ENCODE assay signal across 17 mouse cellular contexts in genomic region chrX:12511119-12511518, GRCm38 (mm10).
DNase-seq lines count a peak whose midpoint lies in the region; TF ChIP-seq lines count a peak whose summit lies in the region.
"Had no signal": no experiment of that assay in that cellular context is flagged by ENCODE, and none has a peak within 500 bp of the region (broad histone marks: within the 10 kb centered on the region; RNA-seq: fewer than 3 reads in every experiment).

No protein-coding gene starts in this region.

- TF ChIP-seq CTCF in kidney, adult 2 months (conservative IDR thresholded peaks at IDR 0.05; ENCODE audit: insufficient read depth, insufficient read length, low read depth, low read length), result no peak; the same call in 1 of the 2 replicates
- no peak for TF ChIP-seq CTCF in thymus, adult 2 months (IDR thresholded peaks at IDR 0.05; ENCODE audit: borderline replicate concordance, control insufficient read depth, extremely low read depth, insufficient read depth, low read length, poor library complexity)

- no peaks in the 10 kb centered on the region for H3K27me3 ChIP-seq in kidney, adult 2 months (replicated peaks; ENCODE audit: control insufficient read depth, insufficient read depth, low read length)
- no peaks in the 10 kb centered on the region for H3K27me3 ChIP-seq in thymus, adult 2 months (ENCODE audit: control insufficient read depth, insufficient read depth, low read length)
- H3K27me3 ChIP-seq: forebrain, embryonic 12.5 days; hindbrain, embryonic 15.5 days; midbrain, embryonic 15.5 days had no signal

- H3K4me1 ChIP-seq in kidney, adult 2 months (ENCODE audit: control insufficient read depth, insufficient read depth, low read length), result no peaks in the 10 kb centered on the region
- H3K4me1 ChIP-seq in thymus, adult 2 months (replicated peaks; ENCODE audit: control insufficient read depth, insufficient read depth, low read length), result no peaks in the 10 kb centered on the region
- H3K4me1 ChIP-seq: hindbrain, embryonic 15.5 days; midbrain, embryonic 15.5 days had no signal

- 60% methylated on average over 3 of the region's 3 CpGs for WGBS in kidney, adult 2 months
- WGBS in thymus, adult 2 months, result 57% methylated on average over 3 of the region's 3 CpGs

- peak; percentile 8 for DNase-seq in kidney, adult 2 months
- no peak for DNase-seq in kidney, postnatal 4 days
- peak; percentile 1 for DNase-seq in thymus, adult 2 months
- no peak for DNase-seq in thymus, postnatal 25 days
- peak; percentile 1 for DNase-seq in T-cell, adult 2 months (ENCODE audit: low spot score)
- no peak for DNase-seq in left cerebral cortex, adult 8-10 months (ENCODE audit: low spot score in 2 of 2)
- DNase-seq in cerebellum, postnatal 14 days, result no peak
- DNase-seq: cerebellum, adult 2 months; gastrocnemius, postnatal 10 days; heart, postnatal 36 days; kidney, adult 18-20 months; lung, adult 18-20 months; lung, postnatal 36 days; right cerebral cortex, postnatal 4 days had no signal

- no peak for TF ChIP-seq POLR2A in kidney, adult 2 months (IDR thresholded peaks at IDR 0.05; ENCODE audit: low read depth, low read length)
- TF ChIP-seq POLR2A in thymus, adult 2 months (IDR thresholded peaks at IDR 0.05; ENCODE audit: control insufficient read depth, extremely low read depth, insufficient read depth, low read length, poor library complexity), result no peak

- H3K4me3 ChIP-seq in kidney, adult 2 months (ENCODE audit: insufficient read depth, low read depth, low read length), result no peak overlapping the region
- no peak overlapping the region for H3K4me3 ChIP-seq in thymus, adult 2 months (ENCODE audit: control insufficient read depth, insufficient read depth, low read length)
- H3K4me3 ChIP-seq: forebrain, embryonic 12.5 days; hindbrain, embryonic 15.5 days; midbrain, embryonic 15.5 days had no signal

- H3K36me3 ChIP-seq in kidney, adult 2 months (ENCODE audit: control insufficient read depth, insufficient read depth, low read length), result no peaks in the 10 kb centered on the region
- no peaks in the 10 kb centered on the region for H3K36me3 ChIP-seq in thymus, adult 2 months (ENCODE audit: control insufficient read depth, insufficient read depth, low read length)
- H3K36me3 ChIP-seq: forebrain, embryonic 12.5 days; hindbrain, embryonic 15.5 days; midbrain, embryonic 15.5 days had no signal

- H3K27ac ChIP-seq in kidney, adult 2 months (ENCODE audit: insufficient read depth, low read depth, low read length), result no peak overlapping the region
- H3K27ac ChIP-seq in thymus, adult 2 months (ENCODE audit: control insufficient read depth, insufficient read depth, low read length), result no peak overlapping the region
- H3K27ac ChIP-seq: forebrain, embryonic 12.5 days; hindbrain, embryonic 15.5 days; midbrain, embryonic 15.5 days had no signal

Comparison
In these comparisons a context has a peak if more than half of its experiments do, and no peak if none do; other contexts are left out.
1. DNase-seq: peak in kidney, adult 2 months (single experiment), thymus, adult 2 months (single experiment) and T-cell, adult 2 months (single experiment); none in kidney, postnatal 4 days (0 of 2), thymus, postnatal 25 days (single experiment), left cerebral cortex, adult 8-10 months (0 of 2) and cerebellum, postnatal 14 days (0 of 2).